Mouse (Mus musculus): Measurements from ENCODE around the gene Arid3a.

DNA sequence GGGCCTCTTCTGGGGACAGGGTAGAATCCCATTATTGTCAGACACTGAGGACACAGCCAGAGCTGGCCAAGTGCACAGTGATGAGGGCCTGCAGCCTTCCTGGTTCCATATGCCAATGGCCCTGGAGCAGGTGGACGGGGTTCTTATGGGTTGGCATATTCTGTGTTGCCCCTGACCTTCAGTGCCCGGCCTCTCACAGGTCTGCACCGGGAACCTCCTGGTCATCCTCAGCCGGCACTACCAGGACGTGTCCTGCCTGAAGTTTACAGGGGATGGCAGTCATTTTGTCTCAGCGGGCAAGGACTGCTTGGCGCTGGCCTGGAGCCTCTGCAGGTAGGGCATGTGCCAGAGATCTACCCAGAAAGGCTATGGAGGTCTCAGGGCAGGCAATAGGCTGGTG, 37.9 kb downstream of the Arid3a start:
- TF ChIP-seq CTCF (IDR thresholded peaks at IDR 0.05; ENCODE audit: control insufficient read depth, insufficient read depth, low read length), result no peak
- TF ChIP-seq POLR2A (IDR thresholded peaks at IDR 0.05; ENCODE audit: borderline replicate concordance, control insufficient read depth, low read depth, low read length), result no peak

Measured in bone marrow, adult 2 months (tissue).